Mouse (Mus musculus) MEL (cell line): Measurements from ENCODE around the gene Spem1. TPM values are rescaled to one million over a fixed set of nuclear protein-coding genes. Genes with fewer than 3 reads are reported as not detected.

ENCODE experiments used
- DNase-seq: peaks from one replicate; pipeline ENCODE4 v3.0.0; 2011; ENCODE audit warnings: low read depth, low spot score
- H3K27ac ChIP-seq: 2 replicates; pipeline ENCODE4 v1.5.1; 2012; ENCODE audit warnings: low read depth, mild to moderate bottlenecking, control low read depth, low read length, moderate library complexity; ENCODE audit not compliant: control insufficient read depth
- H3K27me3 ChIP-seq, 2 experiments: fragments of 150-350 bp in 1 of 2; sonication (generic) in 1 of 2; 2 replicates each; pipeline ENCODE4 v1.6.1; 2012; ENCODE audit warnings: low read length in 2 of 2, mild to moderate bottlenecking in 2 of 2, improper control_type of control experiment in 1 of 2, moderate library complexity in 1 of 2; ENCODE audit not compliant: insufficient read depth in 2 of 2, control insufficient read depth in 1 of 2
- H3K36me3 ChIP-seq, 2 experiments: 2 replicates each; pipeline ENCODE4 v1.6.1; 2012 to 2014; ENCODE audit warnings: low read length in 2 of 2, improper control_type of control experiment in 1 of 2, inconsistent platforms in 1 of 2, mild to moderate bottlenecking in 1 of 2; ENCODE audit not compliant: insufficient read depth in 2 of 2, control insufficient read depth in 1 of 2
- H3K4me1 ChIP-seq, 2 experiments: fragments of 150-350 bp in 1 of 2; sonication (generic) in 1 of 2; 2 replicates each; pipeline ENCODE4 v1.6.1; 2012; ENCODE audit warnings: low read length in 2 of 2, improper control_type of control experiment in 1 of 2, mild to moderate bottlenecking in 1 of 2; ENCODE audit not compliant: insufficient read depth in 2 of 2, control insufficient read depth in 1 of 2
- H3K4me3 ChIP-seq, 2 experiments: fragments of 150-350 bp in 1 of 2; sonication (generic) in 1 of 2; 2 replicates each; pipeline ENCODE4 v1.5.1; 2012; ENCODE audit warnings: low read depth in 2 of 2, low read length in 2 of 2, mild to moderate bottlenecking in 2 of 2, moderate library complexity in 2 of 2, control low read depth in 1 of 2, improper control_type of control experiment in 1 of 2; ENCODE audit not compliant: control insufficient read depth in 1 of 2, insufficient read depth in 1 of 2
- H3K79me2 ChIP-seq: 2 replicates; pipeline ENCODE4 v1.6.1; 2012; ENCODE audit warnings: mild to moderate bottlenecking, low read length, moderate library complexity; ENCODE audit not compliant: control insufficient read depth, poor library complexity, insufficient read depth
- H3K9ac ChIP-seq: 2 replicates; pipeline ENCODE4 v1.6.1; 2012; ENCODE audit warnings: low read depth, mild to moderate bottlenecking, control low read depth, low read length, moderate library complexity; ENCODE audit not compliant: control insufficient read depth, poor library complexity, severe bottlenecking
- H3K9me3 ChIP-seq: fragments of 150-350 bp; sonication (generic); replicated peaks from 2 replicates; pipeline ENCODE4 v1.6.1; 2012; ENCODE audit warnings: mild to moderate bottlenecking, low read length, improper control_type of control experiment, moderate library complexity; ENCODE audit not compliant: insufficient read depth
- BHLHE40 ChIP-seq: IDR thresholded peaks from 2 replicates; pipeline ENCODE4 v1.6.1; 2012; ENCODE audit warnings: low read depth, mild to moderate bottlenecking, inconsistent platforms, low read length, improper control_type of control experiment, borderline replicate concordance
- CHD1 ChIP-seq: IDR thresholded peaks from 2 replicates; pipeline ENCODE4 v1.6.1; 2012; ENCODE audit warnings: low read depth, mild to moderate bottlenecking, inconsistent platforms, low read length, improper control_type of control experiment
- CHD2 ChIP-seq: IDR thresholded peaks from 2 replicates; pipeline ENCODE4 v1.6.1; 2011; ENCODE audit warnings: low read length, improper control_type of control experiment
- CTCF ChIP-seq, 3 experiments: IDR thresholded peaks in 2 of 3; conservative IDR thresholded peaks in 1 of 3; 2 replicates each; pipeline ENCODE4 v1.5.1; 2011 to 2012; ENCODE audit warnings: low read length in 3 of 3, low read depth in 2 of 3, mild to moderate bottlenecking in 2 of 3, improper control_type of control experiment in 1 of 3, inconsistent platforms in 1 of 3, mixed read lengths in 1 of 3, moderate library complexity in 1 of 3; ENCODE audit not compliant: control insufficient read depth in 1 of 3, insufficient read depth in 1 of 3, poor library complexity in 1 of 3, severe bottlenecking in 1 of 3
- E2F4 ChIP-seq: IDR thresholded peaks from 2 replicates; pipeline ENCODE4 v1.6.1; 2011; ENCODE audit warnings: low read depth, low read length, improper control_type of control experiment, borderline replicate concordance
- ELF1 ChIP-seq: IDR thresholded peaks from 2 replicates; pipeline ENCODE4 v1.6.1; 2014; ENCODE audit warnings: low read depth, mild to moderate bottlenecking, inconsistent platforms, low read length, improper control_type of control experiment, moderate library complexity
- EP300 ChIP-seq, 2 experiments: IDR thresholded peaks; 2 replicates each; pipeline ENCODE4 v1.6.1; 2011; ENCODE audit warnings: improper control_type of control experiment in 2 of 2, low read length in 2 of 2, low read depth in 1 of 2, mild to moderate bottlenecking in 1 of 2
- GABPA ChIP-seq: IDR thresholded peaks from 2 replicates; pipeline ENCODE4 v1.6.1; 2012; ENCODE audit warnings: low read depth, mild to moderate bottlenecking, inconsistent platforms, low read length, improper control_type of control experiment, moderate library complexity
- HCFC1 ChIP-seq: IDR thresholded peaks from 2 replicates; pipeline ENCODE4 v1.6.1; 2012; ENCODE audit warnings: low read depth, mild to moderate bottlenecking, inconsistent platforms, low read length, improper control_type of control experiment, moderate library complexity
- JUND ChIP-seq: IDR thresholded peaks from 2 replicates; pipeline ENCODE4 v1.6.1; 2011; ENCODE audit warnings: low read depth, mild to moderate bottlenecking, improper control_type of control experiment, low read length
- KAT2A ChIP-seq: conservative IDR thresholded peaks from 2 replicates; pipeline ENCODE4 v1.6.1; 2012; ENCODE audit warnings: low read depth, low read length, improper control_type of control experiment, inconsistent platforms
- MAFK ChIP-seq: IDR thresholded peaks from 2 replicates; pipeline ENCODE4 v1.6.1; 2011; ENCODE audit warnings: low read depth, mild to moderate bottlenecking, low read length, improper control_type of control experiment, borderline replicate concordance
- MAX ChIP-seq: IDR thresholded peaks from 2 replicates; pipeline ENCODE4 v1.6.1; 2011; ENCODE audit warnings: low read length, improper control_type of control experiment
- MAZ ChIP-seq: IDR thresholded peaks from 2 replicates; pipeline ENCODE4 v1.6.1; 2012; ENCODE audit warnings: low read depth, mild to moderate bottlenecking, inconsistent platforms, low read length, improper control_type of control experiment
- MEF2A ChIP-seq: IDR thresholded peaks from 2 replicates; pipeline ENCODE4 v1.6.1; 2014; ENCODE audit warnings: low read depth, mild to moderate bottlenecking, inconsistent platforms, low read length, improper control_type of control experiment; ENCODE audit not compliant: poor library complexity, insufficient replicate concordance, severe bottlenecking; ENCODE audit errors: extremely low read depth
- MXI1 ChIP-seq: IDR thresholded peaks from 2 replicates; pipeline ENCODE4 v1.6.1; 2011; ENCODE audit warnings: mild to moderate bottlenecking, low read depth, low read length, improper control_type of control experiment
- MYB ChIP-seq: IDR thresholded peaks from 2 replicates; pipeline ENCODE4 v1.6.1; 2011; ENCODE audit warnings: mild to moderate bottlenecking, low read depth, low read length, improper control_type of control experiment
- MYC ChIP-seq: IDR thresholded peaks from 2 replicates; pipeline ENCODE4 v1.6.1; 2011; ENCODE audit warnings: low read depth, mild to moderate bottlenecking, low read length, improper control_type of control experiment, moderate library complexity
- NRF1 ChIP-seq: IDR thresholded peaks from 2 replicates; pipeline ENCODE4 v1.6.1; 2014; ENCODE audit warnings: low read depth, mild to moderate bottlenecking, inconsistent platforms, low read length, improper control_type of control experiment, moderate library complexity; ENCODE audit not compliant: poor library complexity, insufficient read depth, severe bottlenecking
- POLR2A ChIP-seq, 2 experiments: IDR thresholded peaks; 2 replicates each; pipeline ENCODE4 v1.6.1; 2011 to 2012; ENCODE audit warnings: low read length in 2 of 2, mild to moderate bottlenecking in 2 of 2, control low read depth in 1 of 2, improper control_type of control experiment in 1 of 2, low read depth in 1 of 2, moderate library complexity in 1 of 2; ENCODE audit not compliant: control insufficient read depth in 1 of 2, insufficient read depth in 1 of 2, poor library complexity in 1 of 2
- POLR2AphosphoS2 ChIP-seq: IDR thresholded peaks from 2 replicates; pipeline ENCODE4 v1.6.1; 2011; ENCODE audit warnings: low read length, improper control_type of control experiment
- POLR2AphosphoS5 ChIP-seq: IDR thresholded peaks from 2 replicates; pipeline ENCODE4 v1.6.1; 2012; ENCODE audit warnings: low read depth, borderline replicate concordance, mild to moderate bottlenecking, inconsistent platforms, low read length, moderate library complexity, mixed read lengths
- RAD21 ChIP-seq: IDR thresholded peaks from 2 replicates; pipeline ENCODE4 v1.6.1; 2011; ENCODE audit warnings: mild to moderate bottlenecking, low read depth, low read length, improper control_type of control experiment
- RCOR1 ChIP-seq: IDR thresholded peaks from 2 replicates; pipeline ENCODE4 v1.6.1; 2012; ENCODE audit warnings: low read depth, mild to moderate bottlenecking, inconsistent platforms, low read length, improper control_type of control experiment
- SIN3A ChIP-seq: IDR thresholded peaks from 2 replicates; pipeline ENCODE4 v1.6.1; 2012; ENCODE audit warnings: low read length, improper control_type of control experiment, inconsistent platforms
- SMC3 ChIP-seq: IDR thresholded peaks from 2 replicates; pipeline ENCODE4 v1.6.1; 2011; ENCODE audit warnings: low read depth, low read length, improper control_type of control experiment
- TBP ChIP-seq: IDR thresholded peaks from 2 replicates; pipeline ENCODE4 v1.8.0; 2011; ENCODE audit warnings: low read depth, low read length, improper control_type of control experiment
- UBTF ChIP-seq: IDR thresholded peaks from 2 replicates; pipeline ENCODE4 v1.6.1; 2012; ENCODE audit warnings: low read depth, mild to moderate bottlenecking, inconsistent platforms, low read length, improper control_type of control experiment, moderate library complexity, borderline replicate concordance; ENCODE audit not compliant: insufficient read depth
- USF1 ChIP-seq: IDR thresholded peaks from 2 replicates; pipeline ENCODE4 v1.6.1; 2014; ENCODE audit warnings: low read depth, mild to moderate bottlenecking, inconsistent platforms, low read length, improper control_type of control experiment, moderate library complexity
- USF2 ChIP-seq, 2 experiments: IDR thresholded peaks; 2 replicates each; pipeline ENCODE4 v1.6.1; 2011 to 2012; ENCODE audit warnings: improper control_type of control experiment in 2 of 2, low read length in 2 of 2, borderline replicate concordance in 1 of 2, inconsistent platforms in 1 of 2, low read depth in 1 of 2, mild to moderate bottlenecking in 1 of 2; ENCODE audit not compliant: insufficient read depth in 1 of 2
- ZC3H11A ChIP-seq: IDR thresholded peaks from 2 replicates; pipeline ENCODE4 v1.6.1; 2012; ENCODE audit warnings: low read depth, mild to moderate bottlenecking, inconsistent platforms, low read length, improper control_type of control experiment
- ZKSCAN1 ChIP-seq: IDR thresholded peaks from 2 replicates; pipeline ENCODE4 v1.6.1; 2012; ENCODE audit warnings: low read depth, mild to moderate bottlenecking, inconsistent platforms, low read length, improper control_type of control experiment, moderate library complexity
- ZMIZ1 ChIP-seq: IDR thresholded peaks from 2 replicates; pipeline ENCODE4 v1.6.1; 2012; ENCODE audit warnings: low read depth, mild to moderate bottlenecking, inconsistent platforms, low read length, improper control_type of control experiment, moderate library complexity
- ZNF384 ChIP-seq: IDR thresholded peaks from 2 replicates; pipeline ENCODE4 v1.6.1; 2012; ENCODE audit warnings: low read depth, mild to moderate bottlenecking, inconsistent platforms, low read length, improper control_type of control experiment
- polyA plus RNA-seq, 2 experiments: library from polyadenylated mRNA; stranded (reverse) in 1 of 2; unstranded in 1 of 2; fragments of >175 nt in 1 of 2; fragments of >200 nt in 1 of 2; gene quantifications; 2 replicates each; pipeline versions ENCODE4 v1.2.1 to v1.2.4; 2012; ENCODE audit warnings: low replicate concordance in 2 of 2, low read depth in 1 of 2; ENCODE audit not compliant: insufficient read length in 2 of 2, insufficient read depth in 1 of 2, missing spikeins in 1 of 2
- total RNA-seq: library from RNA; depleted of rRNA; stranded (reverse); fragments of 300-350 nt; gene quantifications from 2 replicates; pipeline ENCODE4 v1.2.3, GENCODE M21; 2012

Gene Spem1
- total and polyA plus RNA-seq, 3 experiments: 0.15 to 0.19 TPM; not detected in 1

DNA sequence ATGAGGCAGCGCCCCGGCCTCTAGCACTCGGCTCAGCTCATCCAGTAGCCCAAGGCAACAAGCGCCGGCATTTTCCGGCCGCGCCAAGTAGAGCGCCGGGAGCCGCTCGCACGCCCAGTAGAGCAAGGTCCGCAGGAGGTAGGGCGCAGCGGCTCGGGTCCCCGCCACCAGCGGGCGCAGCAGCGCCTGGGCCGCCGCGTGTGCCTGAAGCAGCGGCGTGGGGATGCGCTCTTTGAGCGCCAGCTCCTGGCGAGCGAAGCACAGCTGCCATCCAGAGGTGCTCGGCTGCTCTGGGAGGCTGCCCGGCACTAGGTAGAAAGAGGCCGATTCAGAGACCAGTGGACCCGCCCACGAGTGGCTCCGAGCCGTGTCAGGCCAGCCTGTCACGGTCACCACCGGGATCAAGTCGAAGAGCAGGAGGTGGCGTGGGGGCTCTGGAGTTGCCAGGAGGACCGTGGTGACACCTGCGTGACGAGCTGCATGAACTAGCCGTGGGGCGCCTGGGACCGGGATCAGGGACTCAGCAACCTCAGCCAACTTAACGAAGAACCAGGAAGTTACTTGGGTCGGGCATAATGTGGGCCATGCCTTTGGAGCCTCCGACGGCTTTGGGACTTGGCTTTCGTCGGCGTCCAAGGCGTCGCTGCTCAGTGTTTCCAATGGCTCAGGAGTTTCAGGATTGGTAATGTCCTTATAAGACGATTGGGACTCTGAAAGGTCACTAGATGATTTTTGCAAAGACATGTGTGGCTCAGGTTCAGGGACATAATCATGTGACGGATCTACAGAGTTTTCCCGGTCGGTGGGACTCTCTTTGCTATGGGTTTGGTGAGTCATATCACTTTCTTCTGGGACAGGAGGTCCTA is 18.0 kb downstream of the Spem1 start:
- Histone ChIP-seq H3K4me1 (peaks cover 5 to 16% of the 10 kb centered on the region in 2 experiments; a peak in 3 of 4 replicates), H3K36me3 (peaks cover 0 to 5% of the 10 kb centered on the region in 2 experiments; a peak in 2 of 4 replicates), H3K4me3 (peak overlapping the region; percentile 70 to 89), H3K27ac (no peak overlapping the region), H3K9me3 (no peaks in the 10 kb centered on the region), H3K27me3 (no peaks in the 10 kb centered on the region; a peak in 1 of 4 replicates), H3K79me2 (peaks cover 8% of the 10 kb centered on the region; the same call in 1 of the 2 replicates), H3K9ac (peak overlapping the region; percentile 78)
- peak; percentile 81 for DNase-seq
- no peak for TF ChIP-seq MAFK
- no peak for TF ChIP-seq ZNF384
- no peak for TF ChIP-seq KAT2A
- no peak; the same call in 1 of the 2 replicates for TF ChIP-seq UBTF
- TF ChIP-seq E2F4: no peak
- 0 out of 2 replicates have a peak, but pooled peaks have one; percentile 44 for TF ChIP-seq ELF1
- no peak for TF ChIP-seq RCOR1
- no peak for TF ChIP-seq MAZ
- TF ChIP-seq RAD21: peak; percentile 24
- TF ChIP-seq SMC3: peak; percentile 53
- peak; percentile 45 for TF ChIP-seq SIN3A
- TF ChIP-seq ZMIZ1: no peak
- 0 out of 2 replicates have a peak, but pooled peaks have one; percentile 4 for TF ChIP-seq ZC3H11A
- TF ChIP-seq POLR2A (IDR thresholded peaks at IDR 0.05; ENCODE audit: control insufficient read depth in 1 of 2, insufficient read depth in 1 of 2, low read depth in 1 of 2, low read length in 2 of 2, poor library complexity in 1 of 2): peak; percentile 54 to 68; a peak in 3 of 4 replicates
- no peak for TF ChIP-seq CHD2
- no peak for TF ChIP-seq POLR2AphosphoS2
- TF ChIP-seq MYB: no peak
- no peak for TF ChIP-seq CHD1
- peak; percentile 44 for TF ChIP-seq MAX
- TF ChIP-seq HCFC1: no peak; the same call in 1 of the 2 replicates
- peak; percentile 53; the same call in 1 of the 2 replicates for TF ChIP-seq USF1
- TF ChIP-seq GABPA: no peak
- TF ChIP-seq MEF2A: no peak
- TF ChIP-seq TBP: 0 out of 2 replicates have a peak, but pooled peaks have one; percentile 25
- TF ChIP-seq NRF1: 0 out of 2 replicates have a peak, but pooled peaks have one; percentile 30
- no peak for TF ChIP-seq POLR2AphosphoS5
- TF ChIP-seq EP300 (IDR thresholded peaks at IDR 0.05; ENCODE audit: low read depth in 1 of 2, low read length in 2 of 2): no peak
- peak; percentile 81 for TF ChIP-seq MXI1
- TF ChIP-seq USF2 (IDR thresholded peaks at IDR 0.05; ENCODE audit: borderline replicate concordance in 1 of 2, insufficient read depth in 1 of 2, low read depth in 1 of 2, low read length in 2 of 2): no peak
- TF ChIP-seq BHLHE40: no peak
- peak; percentile 37; the same call in 1 of the 2 replicates for TF ChIP-seq MYC
- no peak for TF ChIP-seq JUND
- peak in 2 of 3 experiments; percentile 62 to 74; a peak in 4 of 6 replicates for TF ChIP-seq CTCF (IDR thresholded peaks at IDR 0.05 in 2 of 3, conservative IDR thresholded peaks at IDR 0.05 in 1 of 3; ENCODE audit: control insufficient read depth in 1 of 3, insufficient read depth in 1 of 3, low read depth in 2 of 3, low read length in 3 of 3, poor library complexity in 1 of 3, severe bottlenecking in 1 of 3)
- TF ChIP-seq ZKSCAN1: no peak
